23 mouse cellular contexts compared by ENCODE assay signal in the genomic region with DNA sequence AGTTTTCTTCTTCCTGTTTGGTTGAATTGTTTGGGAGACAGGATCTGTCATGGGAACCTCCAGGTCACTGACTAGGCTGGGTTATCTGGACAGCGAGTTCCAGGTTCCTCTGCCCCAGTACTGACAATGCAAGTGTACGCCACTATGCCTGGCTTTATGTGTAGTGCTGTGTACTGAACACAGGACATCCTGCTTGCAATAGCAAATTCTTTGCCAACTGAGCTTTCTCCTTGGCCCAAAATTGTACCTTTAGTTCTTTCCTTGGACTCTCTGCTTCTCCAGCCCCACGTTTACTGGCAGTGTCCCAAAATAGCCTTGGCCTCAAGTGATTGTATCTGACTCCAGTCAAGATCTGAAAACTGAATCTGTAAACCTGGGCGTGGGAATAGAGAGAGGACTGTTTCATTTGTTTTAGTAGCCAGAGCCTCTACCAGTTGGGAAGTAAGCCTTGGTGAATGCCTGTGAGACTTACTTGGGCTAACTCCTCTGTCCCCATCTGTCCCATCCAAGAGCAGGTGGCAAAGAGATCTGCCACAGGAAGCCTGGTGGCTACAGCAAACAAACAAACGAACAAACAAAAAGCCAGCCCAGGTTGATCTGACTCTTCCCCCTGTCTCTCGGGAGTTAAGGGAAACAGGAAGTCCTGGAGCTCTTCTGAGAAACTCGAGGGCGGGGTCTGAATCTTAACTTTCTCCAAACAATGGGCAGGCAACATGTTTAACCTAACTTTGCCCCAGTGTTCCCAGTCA.
DNase-seq lines count a peak whose midpoint lies in the region; ATAC-seq and TF ChIP-seq lines count a peak whose summit lies in the region.
"Had no signal": no experiment of that assay in that cellular context is flagged by ENCODE, and none has a peak within 500 bp of the region (broad histone marks: within the 10 kb centered on the region; RNA-seq: fewer than 3 reads in every experiment).

No protein-coding gene starts in this region.

- H3K9ac ChIP-seq in heart, adult 2 months (ENCODE audit: low read depth, low read length): no peak overlapping the region
- H3K9ac ChIP-seq in heart, postnatal 0 days (replicated peaks; ENCODE audit: low read depth, low read length): no peak overlapping the region
- H3K9ac ChIP-seq: hindbrain, embryonic 13.5 days; liver, embryonic 14.5 days; neural tube, embryonic 13.5 days; stomach, embryonic 15.5 days had no signal

- DNase-seq in adrenal gland, postnatal 10 days: peak; percentile 9
- no peak for DNase-seq in adrenal gland, postnatal 4 days (ENCODE audit: low spot score in 2 of 2)
- DNase-seq in heart, adult 2 months: peak; percentile 19 to 41
- DNase-seq in heart, postnatal 25 days (ENCODE audit: low spot score): no peak
- no peak for DNase-seq in heart, postnatal 0 days (ENCODE audit: low spot score)
- DNase-seq in lung, postnatal 36 days: peak; percentile 57
- DNase-seq in left cerebral cortex, adult 9 months (ENCODE audit: low spot score in 2 of 2): no peak
- DNase-seq: adrenal gland, postnatal 25 days; cerebellum, adult 11 months; kidney, adult 11 months; kidney, postnatal 4 days; layer of hippocampus, adult 9-11 months; retina, postnatal 1 day; right cerebral cortex, postnatal 4 days; thymus, postnatal 36 days had no signal

- peak; percentile 68; the same call in 1 of the 2 replicates for ATAC-seq in heart, postnatal 0 days (ENCODE audit: insufficient read depth, low read depth)
- ATAC-seq: forebrain, embryonic 16.5 days; midbrain, embryonic 16.5 days had no signal

- no peaks in the 10 kb centered on the region for H3K79me2 ChIP-seq in heart, adult 2 months (replicated peaks; ENCODE audit: control insufficient read depth, insufficient read depth, low read length)

- no peaks in the 10 kb centered on the region for H3K27me3 ChIP-seq in heart, adult 2 months (ENCODE audit: control insufficient read depth, insufficient read depth, low read length)
- no peaks in the 10 kb centered on the region for H3K27me3 ChIP-seq in heart, postnatal 0 days (ENCODE audit: control insufficient read depth, insufficient read depth, low read length)
- H3K27me3 ChIP-seq: hindbrain, embryonic 13.5 days; neural tube, embryonic 13.5 days; stomach, embryonic 15.5 days had no signal

- TF ChIP-seq CTCF in heart, adult 2 months (IDR thresholded peaks at IDR 0.05): no peak
- no peak for TF ChIP-seq CTCF in heart, postnatal 0 days (IDR thresholded peaks at IDR 0.05; ENCODE audit: low read depth)

- no peak for TF ChIP-seq POLR2A in heart, adult 2 months (IDR thresholded peaks at IDR 0.05; ENCODE audit: insufficient read depth, low read depth, low read length)

- H3K9me3 ChIP-seq in heart, postnatal 0 days (replicated peaks; ENCODE audit: control insufficient read depth, low read length): no peaks in the 10 kb centered on the region
- H3K9me3 ChIP-seq: forebrain, embryonic 10.5 days; hindbrain, embryonic 13.5 days; neural tube, embryonic 13.5 days; stomach, embryonic 15.5 days had no signal

- peaks cover 4% of the 10 kb centered on the region; the same call in 1 of the 2 replicates for H3K4me1 ChIP-seq in heart, adult 2 months (ENCODE audit: control insufficient read depth, insufficient read depth, low read length)
- H3K4me1 ChIP-seq in heart, postnatal 0 days (ENCODE audit: control insufficient read depth, insufficient read depth): 0 out of 2 replicates have a peak, but pooled peaks cover 8% of the 10 kb centered on the region
- H3K4me1 ChIP-seq: forebrain, embryonic 10.5 days; hindbrain, embryonic 13.5 days; neural tube, embryonic 13.5 days; stomach, embryonic 15.5 days had no signal

- peak; percentile 85 for TF ChIP-seq EP300 in heart, adult 2 months (IDR thresholded peaks at IDR 0.05; ENCODE audit: insufficient read depth, low read depth, low read length)
- TF ChIP-seq EP300 in heart, postnatal 0 days (IDR thresholded peaks at IDR 0.05; ENCODE audit: low read depth): peak; percentile 33; the same call in 1 of the 2 replicates

- intact Hi-C loops in heart, adult 2 months (cut with DNase I): loop anchor here (10.0 kb wide), 2 partner anchors 99 to 269 kb away; no protein-coding TSS in a partner anchor
- intact Hi-C loops in heart, postnatal 25 days (cut with DNase I): no loop called here

- peak overlapping the region; percentile 44 for H3K27ac ChIP-seq in heart, adult 2 months
- peak overlapping the region; percentile 52; the same call in 1 of the 2 replicates for H3K27ac ChIP-seq in heart, postnatal 0 days (ENCODE audit: low read depth)
- H3K27ac ChIP-seq: forebrain, embryonic 10.5 days; hindbrain, embryonic 13.5 days; liver, embryonic 14.5 days; neural tube, embryonic 13.5 days; stomach, embryonic 15.5 days had no signal

- H3K4me2 ChIP-seq in heart, postnatal 0 days (ENCODE audit: low read depth, low read length): no peak overlapping the region
- H3K4me2 ChIP-seq: hindbrain, embryonic 13.5 days; neural tube, embryonic 13.5 days; stomach, embryonic 15.5 days had no signal

- H3K4me3 ChIP-seq in heart, adult 2 months: no peak overlapping the region
- no peak overlapping the region for H3K4me3 ChIP-seq in heart, postnatal 0 days (ENCODE audit: low read depth, low read length)
- H3K4me3 ChIP-seq: forebrain, embryonic 10.5 days; hindbrain, embryonic 13.5 days; myocyte; neural tube, embryonic 13.5 days; stomach, embryonic 15.5 days had no signal

- H3K36me3 ChIP-seq in heart, adult 2 months (ENCODE audit: control insufficient read depth, insufficient read depth, low read length): peaks cover 2% of the 10 kb centered on the region
- no peaks in the 10 kb centered on the region for H3K36me3 ChIP-seq in heart, postnatal 0 days (replicated peaks; ENCODE audit: control insufficient read depth, insufficient read depth, low read length)
- H3K36me3 ChIP-seq: forebrain, embryonic 10.5 days; hindbrain, embryonic 13.5 days; neural tube, embryonic 13.5 days; stomach, embryonic 15.5 days had no signal

- WGBS in heart, adult 2 months: 36% methylated on average over 8 of the region's 8 CpGs
- 57% methylated on average over 8 of the region's 8 CpGs for WGBS in heart, postnatal 0 days

Comparison
In these comparisons a context has a peak if more than half of its experiments do, and no peak if none do; other contexts are left out.
1. DNase-seq: peak in adrenal gland, postnatal 10 days (single experiment), heart, adult 2 months (2 of 2) and lung, postnatal 36 days (single experiment); none in adrenal gland, postnatal 4 days (0 of 2), heart, postnatal 25 days (single experiment), heart, postnatal 0 days (single experiment) and left cerebral cortex, adult 9 months (0 of 2).